Mouse (Mus musculus): ENCODE measurements around the gene Kcnj8. TPM values are rescaled to one million over a fixed set of nuclear protein-coding genes. Genes with fewer than 3 reads are reported as not detected.
A peak's percentile ranks its signal among the peaks of the same experiment; 100 is the strongest.

Kcnj8 gene
- 12.0 and 13.4 TPM in 2 replicates for polyA plus RNA-seq (2015; fragmentation: Nextera tagmentation; extraction: Ambion mirVana)

DNA sequence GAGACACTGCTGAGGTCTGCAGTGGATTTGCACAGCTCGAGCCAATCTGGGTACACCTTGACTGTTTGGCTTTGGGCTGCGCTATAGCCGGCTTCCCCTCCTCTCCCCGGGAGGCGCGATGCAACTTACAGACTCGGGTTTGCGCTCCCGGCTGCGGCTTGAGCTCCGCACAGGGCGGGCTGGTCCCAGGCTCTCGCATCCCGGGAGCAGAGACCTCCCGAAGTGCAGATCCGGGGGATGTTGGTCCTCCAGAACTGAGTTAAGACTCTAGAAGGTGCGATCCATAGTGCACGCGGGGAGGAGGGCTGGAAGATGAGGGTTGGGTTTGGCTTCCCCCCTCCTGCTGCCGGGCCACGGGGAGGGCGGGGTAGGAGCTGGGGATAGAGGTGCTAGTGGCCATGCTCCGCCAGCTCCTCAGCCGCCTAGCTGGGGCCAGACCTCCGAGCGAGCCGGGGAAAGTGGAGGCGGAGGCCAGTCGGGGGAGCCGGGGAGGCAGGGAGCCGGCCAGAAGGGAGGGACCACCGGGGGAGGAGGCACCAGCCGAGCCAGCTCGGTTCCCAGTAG is at the start of gene Kcnj8:
TSS of gene Kcnj8 (minus strand) at position 560 of the 564 bp plus-strand sequence.
- H3K4me2 ChIP-seq (replicated peaks), result peak within 1 kb of the TSS; percentile 91
- H3K4me1 ChIP-seq, result peaks cover 22% of the 10 kb centered on the region
- H3K36me3 ChIP-seq, result no peaks in the 10 kb centered on the region
- under 1% methylated on average over 34 of the region's 34 CpGs for WGBS
- H3K27me3 ChIP-seq, result peaks cover 43% of the 10 kb centered on the region
- peak within 1 kb of the TSS; percentile 41 for H3K9ac ChIP-seq (replicated peaks)
- H3K27ac ChIP-seq (replicated peaks), result no peak within 1 kb of the TSS
- ATAC-seq (replicated peaks), result peak; percentile 94
- H3K9me3 ChIP-seq, result no peaks in the 10 kb centered on the region
- H3K4me3 ChIP-seq, result peak within 1 kb of the TSS; percentile 46

DNA sequence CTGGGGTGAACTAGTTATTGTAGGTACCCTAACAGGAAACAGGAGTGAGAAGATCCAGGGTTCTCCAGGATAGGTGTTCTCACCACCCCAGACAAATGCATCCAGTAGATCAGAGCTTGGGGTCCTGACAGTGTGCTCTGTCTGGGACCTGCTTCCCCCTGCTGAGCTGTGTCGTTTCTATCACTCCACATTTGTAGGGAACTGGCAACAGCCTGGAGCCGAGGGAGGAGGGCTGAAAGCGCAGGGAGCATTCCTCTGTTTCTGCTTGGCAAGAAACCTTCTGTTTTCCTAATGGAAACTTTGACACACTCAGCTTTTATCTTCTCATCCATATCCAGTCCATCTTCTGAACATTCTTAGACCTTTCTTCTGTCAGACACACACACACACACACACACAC is 45.2 kb upstream of the Kcnj8 start:
- Histone ChIP-seq H3K4me1 (peaks cover 3% of the 10 kb centered on the region; the same call in 1 of the 2 replicates), H3K27me3 (no peaks in the 10 kb centered on the region), H3K9ac (replicated peaks) (no peak overlapping the region), H3K9me3 (no peaks in the 10 kb centered on the region), H3K4me2 (replicated peaks) (no peak overlapping the region), H3K36me3 (no peaks in the 10 kb centered on the region), H3K4me3 (no peak overlapping the region), H3K27ac (replicated peaks) (no peak overlapping the region)
- WGBS, result 48% methylated on average over 3 of the region's 3 CpGs
- ATAC-seq (replicated peaks), result no peak

DNA sequence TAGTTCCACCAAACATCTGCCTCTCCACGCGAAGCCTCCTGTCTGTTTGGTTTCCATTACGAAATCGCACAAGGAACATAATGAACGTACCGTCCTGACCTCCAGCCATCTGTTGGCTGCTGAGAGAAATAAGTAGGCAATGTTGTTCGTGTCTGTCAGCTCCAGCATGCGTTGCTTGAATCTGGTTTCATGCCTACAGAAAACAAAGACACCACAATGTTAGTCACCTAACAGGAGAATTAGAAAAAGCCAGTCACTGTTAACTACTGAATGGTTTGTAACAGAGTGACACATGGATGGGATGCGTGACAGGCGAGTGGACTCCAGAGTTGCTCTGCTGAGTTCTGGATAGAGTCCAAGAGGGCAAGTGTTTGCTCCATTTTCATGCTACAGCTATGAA is 42.9 kb upstream of the Kcnj8 start:
- 66% methylated on average over 10 of the region's 10 CpGs for WGBS
- Histone ChIP-seq H3K4me3 (no peak overlapping the region), H3K4me2 (replicated peaks) (no peak overlapping the region), H3K9ac (replicated peaks) (no peak overlapping the region), H3K27ac (replicated peaks) (no peak overlapping the region), H3K9me3 (no peaks in the 10 kb centered on the region), H3K36me3 (no peaks in the 10 kb centered on the region), H3K4me1 (peaks cover 3% of the 10 kb centered on the region; the same call in 1 of the 2 replicates), H3K27me3 (no peaks in the 10 kb centered on the region)
- no peak for ATAC-seq (replicated peaks)

DNA sequence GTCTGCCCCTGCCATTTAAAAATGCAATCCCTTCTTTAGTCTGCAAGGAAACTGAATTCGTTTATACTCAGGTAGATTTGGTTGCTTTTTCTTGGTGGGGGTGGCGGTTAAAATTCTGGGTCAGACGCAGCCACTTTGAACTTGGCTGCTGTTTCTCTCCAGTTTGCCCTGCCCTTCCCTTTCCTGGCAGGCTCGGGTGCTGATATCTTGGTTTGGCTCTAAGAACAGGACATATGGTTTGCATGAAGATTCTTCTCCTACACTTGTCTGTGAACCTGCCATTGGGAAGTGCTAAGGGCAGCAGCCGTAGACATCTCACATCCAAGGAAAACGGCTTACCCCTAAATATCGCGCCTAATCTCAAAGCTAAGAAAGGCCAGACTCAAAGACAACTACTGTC is 41.0 kb upstream of the Kcnj8 start:
- Histone ChIP-seq H3K4me2 (replicated peaks) (no peak overlapping the region), H3K9me3 (no peaks in the 10 kb centered on the region), H3K4me1 (peaks cover 3% of the 10 kb centered on the region; the same call in 1 of the 2 replicates), H3K27ac (replicated peaks) (no peak overlapping the region), H3K36me3 (no peaks in the 10 kb centered on the region), H3K4me3 (no peak overlapping the region), H3K9ac (replicated peaks) (no peak overlapping the region), H3K27me3 (no peaks in the 10 kb centered on the region)
- 76% methylated on average over 8 of the region's 8 CpGs for WGBS
- no peak for ATAC-seq (replicated peaks)

DNA sequence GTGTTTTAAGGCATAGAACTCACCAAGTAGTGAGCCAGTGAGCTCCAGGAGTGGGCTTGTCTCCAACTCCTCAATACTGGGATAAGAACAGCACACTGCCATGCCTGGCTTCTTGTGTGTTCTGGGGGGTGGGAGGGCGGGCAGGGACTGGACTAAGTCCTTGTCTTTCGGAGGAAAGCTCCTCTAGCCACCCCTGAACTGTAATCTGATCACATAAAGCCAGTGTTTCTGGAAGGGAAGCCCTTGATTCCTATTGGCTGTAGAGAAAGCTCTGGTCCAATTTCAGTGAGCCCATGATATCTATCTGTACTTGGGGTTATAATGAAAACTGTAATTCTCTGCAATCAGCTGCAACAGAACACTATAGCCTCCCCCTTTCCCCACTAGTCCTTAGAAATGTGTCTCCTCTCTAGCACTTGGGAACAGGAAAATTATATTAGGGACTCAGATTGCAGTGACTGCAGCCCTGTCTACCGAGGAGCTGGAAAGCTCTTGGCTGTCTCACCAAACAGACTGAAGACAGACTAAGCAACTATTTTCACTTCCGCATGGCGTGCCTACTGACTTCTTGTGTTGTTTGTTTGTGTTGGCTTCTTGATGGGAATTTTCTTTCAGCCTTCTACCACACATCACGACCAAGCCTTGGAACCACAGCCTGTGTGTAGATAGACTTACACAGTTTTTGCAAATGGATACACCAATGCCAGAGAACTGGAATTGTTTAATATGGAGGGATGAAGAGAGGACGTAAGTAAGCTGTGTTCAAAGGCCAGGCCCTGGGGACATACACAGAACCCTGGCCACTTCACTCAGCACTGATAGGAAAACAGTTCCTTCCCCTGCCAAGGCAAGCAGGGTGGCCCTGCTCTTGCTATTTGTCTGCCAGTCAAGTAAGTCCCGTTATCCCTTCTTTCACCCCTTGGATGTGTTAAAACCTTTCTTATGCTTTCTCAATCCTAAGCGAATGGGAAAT is 38.3 kb upstream of the Kcnj8 start:
- Histone ChIP-seq H3K9me3 (no peaks in the 10 kb centered on the region), H3K9ac (replicated peaks) (no peak overlapping the region), H3K4me2 (replicated peaks) (no peak overlapping the region), H3K4me1 (peaks cover 3% of the 10 kb centered on the region; the same call in 1 of the 2 replicates), H3K27me3 (no peaks in the 10 kb centered on the region), H3K4me3 (no peak overlapping the region), H3K36me3 (no peaks in the 10 kb centered on the region), H3K27ac (replicated peaks) (no peak overlapping the region)
- no peak for ATAC-seq (replicated peaks)
- WGBS, result 54% methylated on average over 9 of the region's 9 CpGs

- ATAC-seq (replicated peaks), result no peak
- H3K4me3 ChIP-seq, result no peak overlapping the region
- no peaks in the 10 kb centered on the region for H3K4me1 ChIP-seq
- H3K27ac ChIP-seq (replicated peaks), result no peak overlapping the region
- H3K9me3 ChIP-seq, result no peaks in the 10 kb centered on the region
- no peak overlapping the region for H3K9ac ChIP-seq (replicated peaks)
- no peaks in the 10 kb centered on the region for H3K36me3 ChIP-seq
- no peak overlapping the region for H3K4me2 ChIP-seq (replicated peaks)
- WGBS, result 52% methylated on average over 7 of the region's 7 CpGs
- H3K27me3 ChIP-seq, result no peaks in the 10 kb centered on the region
Observed at GRCm38 (mm10) chr6:142607080-142607479, 35.7 kb upstream of the Kcnj8 start.

- H3K9me3 ChIP-seq, result no peaks in the 10 kb centered on the region
- no peaks in the 10 kb centered on the region for H3K27me3 ChIP-seq
- H3K4me1 ChIP-seq, result no peaks in the 10 kb centered on the region
- no peak overlapping the region for H3K4me3 ChIP-seq
- H3K36me3 ChIP-seq, result no peaks in the 10 kb centered on the region
- H3K27ac ChIP-seq (replicated peaks), result no peak overlapping the region
- no peak for ATAC-seq (replicated peaks)
- H3K4me2 ChIP-seq (replicated peaks), result no peak overlapping the region
- WGBS, result 84% methylated on average over 6 of the region's 6 CpGs
- H3K9ac ChIP-seq (replicated peaks), result no peak overlapping the region
Observed at GRCm38 (mm10) chr6:142602772-142603171, 31.4 kb upstream of the Kcnj8 start.

GRCm38 (mm10) chr6:142578831-142579230 is 7.4 kb upstream of the Kcnj8 start:
- no peaks in the 10 kb centered on the region for H3K36me3 ChIP-seq
- H3K4me2 ChIP-seq (replicated peaks), result no peak overlapping the region
- no peak for ATAC-seq (replicated peaks)
- no peak overlapping the region for H3K27ac ChIP-seq (replicated peaks)
- no peaks in the 10 kb centered on the region for H3K9me3 ChIP-seq
- H3K4me3 ChIP-seq, result no peak overlapping the region
- H3K27me3 ChIP-seq, result no peaks in the 10 kb centered on the region
- H3K4me1 ChIP-seq, result no peaks in the 10 kb centered on the region
- H3K9ac ChIP-seq (replicated peaks), result no peak overlapping the region
- WGBS, result 87% methylated on average over 4 of the region's 4 CpGs

DNA sequence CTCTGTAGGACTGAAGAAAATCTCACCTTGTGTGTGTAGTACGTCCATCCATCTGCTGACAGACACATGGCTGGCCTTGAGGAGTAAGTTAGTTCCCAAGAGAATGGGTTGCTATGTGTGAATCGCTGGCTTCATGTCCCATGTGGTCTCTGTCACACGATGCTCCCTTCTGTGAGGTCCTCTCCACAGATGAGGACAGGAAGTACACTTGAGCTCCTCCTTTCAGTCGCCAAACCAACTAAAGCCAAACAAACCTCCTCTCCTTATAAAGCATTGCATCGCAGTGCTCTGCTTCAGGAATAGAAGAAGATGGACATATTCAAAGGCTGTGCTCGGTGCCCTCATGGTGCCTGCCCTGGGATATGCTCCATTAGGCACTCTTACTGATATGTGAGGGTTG is 6.4 kb upstream of the Kcnj8 start:
- no peak overlapping the region for H3K9ac ChIP-seq (replicated peaks)
- no peak overlapping the region for H3K27ac ChIP-seq (replicated peaks)
- no peak for ATAC-seq (replicated peaks)
- H3K4me2 ChIP-seq (replicated peaks), result no peak overlapping the region
- H3K27me3 ChIP-seq, result peaks cover 4% of the 10 kb centered on the region; the same call in 1 of the 2 replicates
- H3K4me1 ChIP-seq, result no peaks in the 10 kb centered on the region
- H3K9me3 ChIP-seq, result no peaks in the 10 kb centered on the region
- H3K4me3 ChIP-seq, result no peak overlapping the region
- WGBS, result 92% methylated on average over 6 of the region's 6 CpGs
- no peaks in the 10 kb centered on the region for H3K36me3 ChIP-seq

GRCm38 (mm10) chr6:142572876-142573275 is 1.5 kb upstream of the Kcnj8 start:
- Histone ChIP-seq H3K27me3 (peaks cover 41% of the 10 kb centered on the region), H3K4me2 (replicated peaks) (no peak overlapping the region), H3K4me3 (no peak overlapping the region), H3K9me3 (no peaks in the 10 kb centered on the region), H3K36me3 (no peaks in the 10 kb centered on the region), H3K27ac (replicated peaks) (no peak overlapping the region), H3K4me1 (peaks cover 22% of the 10 kb centered on the region), H3K9ac (replicated peaks) (no peak overlapping the region)
- WGBS, result 59% methylated on average over 6 of the region's 6 CpGs
- ATAC-seq (replicated peaks), result no peak

GRCm38 (mm10) chr6:142571629-142572360 is 381 bp upstream of the Kcnj8 start:
- peaks cover 22% of the 10 kb centered on the region for H3K4me1 ChIP-seq
- 4% methylated on average over 21 of the region's 21 CpGs for WGBS
- H3K9me3 ChIP-seq, result no peaks in the 10 kb centered on the region
- no peak overlapping the region for H3K27ac ChIP-seq (replicated peaks)
- peaks cover 43% of the 10 kb centered on the region for H3K27me3 ChIP-seq
- ATAC-seq (replicated peaks), result peak; percentile 8; the same call in 1 of the 2 replicates
- no peaks in the 10 kb centered on the region for H3K36me3 ChIP-seq
- H3K9ac ChIP-seq (replicated peaks), result peak overlapping the region; percentile 41
- H3K4me3 ChIP-seq, result peak overlapping the region; percentile 46
- peak overlapping the region; percentile 91 for H3K4me2 ChIP-seq (replicated peaks)

All from forebrain, embryonic 15.5 days (tissue).